Mouse (Mus musculus): ENCODE data around the gene Supt6. TPM values are rescaled to one million over a fixed set of nuclear protein-coding genes. Genes with fewer than 3 reads are reported as not detected.

Gene Supt6
- total and polyA plus RNA-seq, 3 experiments: 30.4 to 99.9 (median 65.5) TPM

DNA sequence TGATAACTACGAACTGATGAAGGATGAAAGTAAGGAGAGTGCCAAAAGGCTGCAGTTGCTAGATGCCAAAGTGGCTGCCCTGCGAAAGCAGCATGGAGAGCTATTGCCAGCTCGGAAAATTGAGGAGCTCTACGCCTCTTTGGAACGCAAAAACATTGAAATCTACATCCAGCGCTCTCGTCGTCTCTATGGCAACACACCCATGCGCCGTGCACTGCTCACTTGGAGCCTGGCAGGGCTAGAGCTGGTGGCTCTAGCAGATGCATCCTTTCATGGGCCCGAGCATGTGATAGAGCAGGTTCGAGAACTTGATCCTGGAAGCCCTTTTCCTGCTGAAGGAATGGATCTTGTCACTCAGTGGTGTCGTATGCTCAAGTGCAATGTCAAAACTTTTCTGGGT, 26.2 kb upstream of the Supt6 start:
- Histone ChIP-seq H3K4me2 (ENCODE audit: insufficient read depth, low read depth, poor library complexity, severe bottlenecking) (no peak overlapping the region), H3K27ac (ENCODE audit: insufficient read depth, low read depth) (no peak overlapping the region), H3K9ac (ENCODE audit: insufficient read depth, low read depth) (no peak overlapping the region), H3K79me2 (replicated peaks; ENCODE audit: control insufficient read depth, extremely low read depth, insufficient read depth, poor library complexity, severe bottlenecking) (peaks cover 6% of the 10 kb centered on the region; the same call in 1 of the 2 replicates), H3K9me3 (replicated peaks; ENCODE audit: low read length) (no peaks in the 10 kb centered on the region), H3K4me3 (replicated peaks in 1 of 3; ENCODE audit: low read depth in 2 of 3, low read length in 2 of 3, poor library complexity in 1 of 3) (no peak overlapping the region), H3K27me3 (replicated peaks) (no peaks in the 10 kb centered on the region), H3K4me1 (ENCODE audit: control insufficient read depth in 1 of 2, insufficient read depth in 2 of 2) (no peaks in the 10 kb centered on the region), H3K36me3 (replicated peaks in 1 of 2; ENCODE audit: control insufficient read depth in 1 of 2, insufficient read depth in 1 of 2, low read length in 1 of 2) (peaks cover 86 to 95% of the 10 kb centered on the region in 2 experiments)
- dilution Hi-C loops (cut with MboI; ENCODE audit: extremely low pct_ligation_motif_present, extremely low pct_unique_long_range_greater_than_20kb, low sequenced_read_pairs) (no loop called here), in situ Hi-C loops (cut with MboI; ENCODE audit: low pct_ligation_motif_present, low pct_unique_long_range_greater_than_20kb, low sequenced_read_pairs) (no loop called here)
- DNase-seq (ENCODE audit: extremely low read depth): no peak
- no peak for TF ChIP-seq POLR2AphosphoS2 (IDR thresholded peaks at IDR 0.05; ENCODE audit: low read depth, low read length)
- no peak for TF ChIP-seq JUN (IDR thresholded peaks at IDR 0.05; ENCODE audit: insufficient read depth, low read depth, low read length)
- no peak for TF ChIP-seq ZMIZ1 (IDR thresholded peaks at IDR 0.05; ENCODE audit: low read depth, low read length)
- no peak for TF ChIP-seq CHD2 (IDR thresholded peaks at IDR 0.05; ENCODE audit: low read length)
- TF ChIP-seq SMC3 (IDR thresholded peaks at IDR 0.05; ENCODE audit: low read depth, low read length): no peak
- no peak for TF ChIP-seq PAX5 (IDR thresholded peaks at IDR 0.05; ENCODE audit: low read length)
- TF ChIP-seq TBP (conservative IDR thresholded peaks at IDR 0.05; ENCODE audit: low read depth, low read length): no peak
- no peak for TF ChIP-seq MYC (IDR thresholded peaks at IDR 0.05; ENCODE audit: low read depth, low read length)
- TF ChIP-seq JUND (conservative IDR thresholded peaks at IDR 0.05; ENCODE audit: low read depth, low read length): no peak
- TF ChIP-seq ETS1 (conservative IDR thresholded peaks at IDR 0.05; ENCODE audit: low read depth, low read length): no peak
- no peak for TF ChIP-seq RAD21 (IDR thresholded peaks at IDR 0.05; ENCODE audit: low read depth, low read length)
- TF ChIP-seq CTCF (conservative IDR thresholded peaks at IDR 0.05 in 1 of 2, IDR thresholded peaks at IDR 0.05 in 1 of 2; ENCODE audit: low read depth in 2 of 2, low read length in 2 of 2): no peak
- TF ChIP-seq ELF1 (IDR thresholded peaks at IDR 0.05; ENCODE audit: low read depth, low read length): no peak
- no peak for TF ChIP-seq MAZ (IDR thresholded peaks at IDR 0.05; ENCODE audit: low read depth, low read length)
- no peak for TF ChIP-seq KAT2A (IDR thresholded peaks at IDR 0.05; ENCODE audit: insufficient replicate concordance, low read length)
- TF ChIP-seq TCF12 (IDR thresholded peaks at IDR 0.05; ENCODE audit: low read depth, low read length): no peak
- TF ChIP-seq ZNF384 (IDR thresholded peaks at IDR 0.05; ENCODE audit: low read depth, low read length): no peak
- no peak for TF ChIP-seq GABPA (IDR thresholded peaks at IDR 0.05; ENCODE audit: insufficient replicate concordance, low read depth, low read length)

DNA sequence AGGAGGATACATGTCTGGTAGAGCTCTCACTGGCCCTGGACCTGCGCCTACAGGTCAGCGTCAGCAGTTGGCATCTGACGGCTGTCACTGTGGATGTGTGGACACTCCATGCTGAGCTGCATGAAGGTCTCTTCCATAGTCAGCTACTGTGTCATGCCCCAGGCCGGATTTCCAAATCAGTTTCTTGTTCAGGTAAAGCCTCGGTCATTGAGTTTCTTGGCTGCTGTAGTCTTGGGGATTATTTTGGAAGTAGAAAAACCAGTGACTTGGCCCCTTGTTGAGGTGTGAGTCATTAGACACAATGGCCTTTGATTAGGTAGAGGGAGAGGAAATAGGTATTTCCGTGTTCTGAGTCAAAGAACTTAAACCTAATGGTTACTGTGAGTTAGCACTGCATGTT, 19.8 kb upstream of the Supt6 start:
- Histone ChIP-seq H3K4me1 (ENCODE audit: control insufficient read depth in 1 of 2, insufficient read depth in 2 of 2) (peaks cover 0 to 17% of the 10 kb centered on the region in 2 experiments; a peak in 2 of 4 replicates), H3K79me2 (replicated peaks; ENCODE audit: control insufficient read depth, extremely low read depth, insufficient read depth, poor library complexity, severe bottlenecking) (peaks cover 22% of the 10 kb centered on the region), H3K4me2 (ENCODE audit: insufficient read depth, low read depth, poor library complexity, severe bottlenecking) (no peak overlapping the region), H3K27me3 (replicated peaks) (peaks cover under 1% of the 10 kb centered on the region), H3K27ac (ENCODE audit: insufficient read depth, low read depth) (no peak overlapping the region), H3K9me3 (replicated peaks; ENCODE audit: low read length) (no peaks in the 10 kb centered on the region), H3K36me3 (replicated peaks in 1 of 2; ENCODE audit: control insufficient read depth in 1 of 2, insufficient read depth in 1 of 2, low read length in 1 of 2) (peaks cover 64 to 74% of the 10 kb centered on the region in 2 experiments), H3K9ac (ENCODE audit: insufficient read depth, low read depth) (no peak overlapping the region), H3K4me3 (replicated peaks in 1 of 3; ENCODE audit: low read depth in 2 of 3, low read length in 2 of 3, poor library complexity in 1 of 3) (no peak overlapping the region)
- in situ Hi-C loops (cut with MboI; ENCODE audit: low pct_ligation_motif_present, low pct_unique_long_range_greater_than_20kb, low sequenced_read_pairs): no loop called here
- dilution Hi-C loops (cut with MboI; ENCODE audit: extremely low pct_ligation_motif_present, extremely low pct_unique_long_range_greater_than_20kb, low sequenced_read_pairs): no loop called here
- no peak for DNase-seq (ENCODE audit: extremely low read depth)
- no peak for TF ChIP-seq NRF1 (IDR thresholded peaks at IDR 0.05; ENCODE audit: low read depth, low read length)
- TF ChIP-seq USF2 (conservative IDR thresholded peaks at IDR 0.05; ENCODE audit: low read depth, low read length): no peak
- TF ChIP-seq RCOR1 (conservative IDR thresholded peaks at IDR 0.05; ENCODE audit: low read depth, low read length): no peak
- TF ChIP-seq CHD2 (IDR thresholded peaks at IDR 0.05; ENCODE audit: low read length): no peak
- TF ChIP-seq ZMIZ1 (IDR thresholded peaks at IDR 0.05; ENCODE audit: low read depth, low read length): no peak
- no peak for TF ChIP-seq JUN (IDR thresholded peaks at IDR 0.05; ENCODE audit: insufficient read depth, low read depth, low read length)
- TF ChIP-seq MEF2A (IDR thresholded peaks at IDR 0.05; ENCODE audit: borderline replicate concordance, low read depth, low read length): no peak
- TF ChIP-seq ZKSCAN1 (IDR thresholded peaks at IDR 0.05; ENCODE audit: borderline replicate concordance, low read depth, low read length): no peak
- no peak for TF ChIP-seq E2F4 (IDR thresholded peaks at IDR 0.05; ENCODE audit: insufficient replicate concordance, low read depth, low read length)
- no peak for TF ChIP-seq ZNF384 (IDR thresholded peaks at IDR 0.05; ENCODE audit: low read depth, low read length)
- TF ChIP-seq PAX5 (IDR thresholded peaks at IDR 0.05; ENCODE audit: low read length): no peak
- TF ChIP-seq UBTF (IDR thresholded peaks at IDR 0.05; ENCODE audit: low read depth, low read length): no peak
- no peak for TF ChIP-seq TBP (conservative IDR thresholded peaks at IDR 0.05; ENCODE audit: low read depth, low read length)
- TF ChIP-seq SMC3 (IDR thresholded peaks at IDR 0.05; ENCODE audit: low read depth, low read length): no peak
- no peak for TF ChIP-seq TCF12 (IDR thresholded peaks at IDR 0.05; ENCODE audit: low read depth, low read length)
- no peak for TF ChIP-seq IRF4 (IDR thresholded peaks at IDR 0.05; ENCODE audit: low read depth, low read length)
- no peak for TF ChIP-seq USF1 (IDR thresholded peaks at IDR 0.05; ENCODE audit: low read depth, low read length)
- TF ChIP-seq CTCF (conservative IDR thresholded peaks at IDR 0.05 in 1 of 2, IDR thresholded peaks at IDR 0.05 in 1 of 2; ENCODE audit: low read depth in 2 of 2, low read length in 2 of 2): no peak
- no peak for TF ChIP-seq POLR2A (IDR thresholded peaks at IDR 0.05; ENCODE audit: low read depth, low read length)

Data from CH12.LX (cell line).